Mouse (Mus musculus): ENCODE results near the gene Zfp710. TPM values are rescaled to one million over a fixed set of nuclear protein-coding genes. Genes with fewer than 3 reads are reported as not detected.

The Zfp710 gene
- polyA plus RNA-seq, 1 experiment from 2014 or later: 19.4 TPM

- no peaks in the 10 kb centered on the region for H3K27me3 ChIP-seq (ENCODE audit: low read depth, poor library complexity, severe bottlenecking)
- H3K36me3 ChIP-seq: peaks cover 100% of the 10 kb centered on the region
- 94% methylated on average over 13 of the region's 13 CpGs for WGBS
- 0 out of 2 replicates have a peak, but pooled peaks cover 5% of the 10 kb centered on the region for H3K4me1 ChIP-seq
- H3K27ac ChIP-seq: no peak overlapping the region
- H3K4me3 ChIP-seq: no peak overlapping the region
- no peak for DNase-seq (ENCODE audit: low spot score)
- no peaks in the 10 kb centered on the region for H3K9me3 ChIP-seq (replicated peaks)
These were observed 73.9 kb downstream of the Zfp710 start for GRCm38 (mm10) chr7:80098389-80098976.

GRCm38 (mm10) chr7:80103335-80103734 is 78.7 kb downstream of the Zfp710 start:
- 92% methylated on average over 3 of the region's 3 CpGs for WGBS

GRCm38 (mm10) chr7:80105637-80106390 is 81.2 kb downstream of the Zfp710 start:
- no peak for DNase-seq (ENCODE audit: low spot score)
- no peaks in the 10 kb centered on the region for H3K27me3 ChIP-seq (ENCODE audit: low read depth, poor library complexity, severe bottlenecking)
- peaks cover 82% of the 10 kb centered on the region for H3K36me3 ChIP-seq
- 0 out of 2 replicates have a peak, but pooled peaks cover 2% of the 10 kb centered on the region for H3K9me3 ChIP-seq (replicated peaks)
- 95% methylated on average over 4 of the region's 4 CpGs for WGBS
- H3K4me3 ChIP-seq: no peak overlapping the region
- no peak overlapping the region for H3K27ac ChIP-seq
- no peaks in the 10 kb centered on the region for H3K4me1 ChIP-seq

More at GRCm38 (mm10) chr7:80103335-80103734, 78.7 kb downstream of the Zfp710 start:
- Histone ChIP-seq H3K36me3 (peaks cover 83% of the 10 kb centered on the region), H3K27me3 (ENCODE audit: low read depth, poor library complexity, severe bottlenecking) (no peaks in the 10 kb centered on the region), H3K4me3 (no peak overlapping the region), H3K4me1 (no peaks in the 10 kb centered on the region), H3K9me3 (replicated peaks) (0 out of 2 replicates have a peak, but pooled peaks cover 2% of the 10 kb centered on the region), H3K27ac (no peak overlapping the region)
- DNase-seq (ENCODE audit: low spot score): no peak

- 0 out of 2 replicates have a peak, but pooled peaks cover 2% of the 10 kb centered on the region for H3K9me3 ChIP-seq (replicated peaks)
- no peak for DNase-seq (ENCODE audit: low spot score)
- no peak overlapping the region for H3K27ac ChIP-seq
- H3K27me3 ChIP-seq (ENCODE audit: low read depth, poor library complexity, severe bottlenecking): no peaks in the 10 kb centered on the region
- no peak overlapping the region for H3K4me3 ChIP-seq
- WGBS: 93% methylated on average over 1 of the region's 1 CpGs
- H3K4me1 ChIP-seq: peaks cover 3% of the 10 kb centered on the region; the same call in 1 of the 2 replicates
- H3K36me3 ChIP-seq: peaks cover 82% of the 10 kb centered on the region
These were observed 81.8 kb downstream of the Zfp710 start for GRCm38 (mm10) chr7:80106441-80106840.

GRCm38 (mm10) chr7:80111066-80112045 is 86.7 kb downstream of the Zfp710 start:
- Histone ChIP-seq H3K9me3 (replicated peaks) (0 out of 2 replicates have a peak, but pooled peaks cover 2% of the 10 kb centered on the region), H3K4me1 (peaks cover 45% of the 10 kb centered on the region), H3K27me3 (ENCODE audit: low read depth, poor library complexity, severe bottlenecking) (no peaks in the 10 kb centered on the region), H3K4me3 (no peak overlapping the region), H3K36me3 (peaks cover 69% of the 10 kb centered on the region), H3K27ac (no peak overlapping the region)
- WGBS: 92% methylated on average over 9 of the region's 9 CpGs
- no peak for DNase-seq (ENCODE audit: low spot score)

- 16% methylated on average over 10 of the region's 10 CpGs for WGBS
- Histone ChIP-seq H3K9me3 (replicated peaks) (no peaks in the 10 kb centered on the region), H3K27me3 (ENCODE audit: low read depth, poor library complexity, severe bottlenecking) (no peaks in the 10 kb centered on the region), H3K27ac (peak overlapping the region; percentile 98), H3K4me1 (peaks cover 48% of the 10 kb centered on the region), H3K36me3 (peaks cover 43% of the 10 kb centered on the region), H3K4me3 (peak overlapping the region; percentile 91)
- DNase-seq (ENCODE audit: low spot score): peak; percentile 51
These were observed 89.4 kb downstream of the Zfp710 start for GRCm38 (mm10) chr7:80113989-80114388.

- H3K27me3 ChIP-seq (ENCODE audit: low read depth, poor library complexity, severe bottlenecking): no peaks in the 10 kb centered on the region
These were observed 90.0 kb downstream of the Zfp710 start for GRCm38 (mm10) chr7:80114451-80115223.

GRCm38 (mm10) chr7:80115224-80115590 is 90.6 kb downstream of the Zfp710 start, which contains the start of gene Idh2:
Gene Idh2 (minus strand): TSS chr7:80115392.
- Histone ChIP-seq H3K27me3 (ENCODE audit: low read depth, poor library complexity, severe bottlenecking) (no peaks in the 10 kb centered on the region), H3K4me3 (peak within 1 kb of the TSS; percentile 91), H3K27ac (peak within 1 kb of the TSS; percentile 98), H3K9me3 (replicated peaks) (no peaks in the 10 kb centered on the region), H3K36me3 (peaks cover 32% of the 10 kb centered on the region), H3K4me1 (peaks cover 48% of the 10 kb centered on the region)
- peak; percentile 91 for DNase-seq (ENCODE audit: low spot score)
- WGBS: under 1% methylated on average over 29 of the region's 29 CpGs

More at GRCm38 (mm10) chr7:80114451-80115223, 90.0 kb downstream of the Zfp710 start:
- H3K4me3 ChIP-seq: peak overlapping the region; percentile 91
- under 1% methylated on average over 52 of the region's 52 CpGs for WGBS
- H3K4me1 ChIP-seq: peaks cover 48% of the 10 kb centered on the region
- DNase-seq (ENCODE audit: low spot score): peak; percentile 80
- H3K27ac ChIP-seq: peak overlapping the region; percentile 98
- no peaks in the 10 kb centered on the region for H3K9me3 ChIP-seq (replicated peaks)
- peaks cover 36% of the 10 kb centered on the region for H3K36me3 ChIP-seq

GRCm38 (mm10) chr7:80116158-80116557 is 91.5 kb downstream of the Zfp710 start:
- Histone ChIP-seq H3K4me1 (peaks cover 48% of the 10 kb centered on the region), H3K27me3 (ENCODE audit: low read depth, poor library complexity, severe bottlenecking) (no peaks in the 10 kb centered on the region), H3K4me3 (peak overlapping the region; percentile 91; the same call in 1 of the 2 replicates), H3K27ac (peak overlapping the region; percentile 98), H3K9me3 (replicated peaks) (no peaks in the 10 kb centered on the region), H3K36me3 (peaks cover 22% of the 10 kb centered on the region)
- WGBS: 75% methylated on average over 2 of the region's 2 CpGs
- DNase-seq (ENCODE audit: low spot score): no peak

GRCm38 (mm10) chr7:80119198-80119597 is 94.6 kb downstream of the Zfp710 start:
- Histone ChIP-seq H3K4me3 (no peak overlapping the region), H3K9me3 (replicated peaks) (no peaks in the 10 kb centered on the region), H3K27ac (no peak overlapping the region), H3K27me3 (ENCODE audit: low read depth, poor library complexity, severe bottlenecking) (no peaks in the 10 kb centered on the region), H3K4me1 (peaks cover 26% of the 10 kb centered on the region), H3K36me3 (no peaks in the 10 kb centered on the region)
- 70% methylated on average over 4 of the region's 4 CpGs for WGBS
- no peak for DNase-seq (ENCODE audit: low spot score)

- Histone ChIP-seq H3K27me3 (ENCODE audit: low read depth, poor library complexity, severe bottlenecking) (no peaks in the 10 kb centered on the region), H3K4me3 (no peak overlapping the region), H3K36me3 (no peaks in the 10 kb centered on the region), H3K4me1 (peaks cover 11% of the 10 kb centered on the region), H3K27ac (no peak overlapping the region), H3K9me3 (replicated peaks) (no peaks in the 10 kb centered on the region)
- no peak for DNase-seq (ENCODE audit: low spot score)
- WGBS: 84% methylated on average over 5 of the region's 5 CpGs
These were observed 96.5 kb downstream of the Zfp710 start for GRCm38 (mm10) chr7:80121083-80121482.

- no peak for DNase-seq (ENCODE audit: low spot score)
- no peaks in the 10 kb centered on the region for H3K9me3 ChIP-seq (replicated peaks)
- peaks cover 6% of the 10 kb centered on the region for H3K4me1 ChIP-seq
- no peaks in the 10 kb centered on the region for H3K36me3 ChIP-seq
- H3K4me3 ChIP-seq: no peak overlapping the region
- H3K27me3 ChIP-seq (ENCODE audit: low read depth, poor library complexity, severe bottlenecking): no peaks in the 10 kb centered on the region
- 74% methylated on average over 4 of the region's 4 CpGs for WGBS
- H3K27ac ChIP-seq: no peak overlapping the region
These were observed 98.5 kb downstream of the Zfp710 start for GRCm38 (mm10) chr7:80123115-80123514.

Data from limb, embryonic 10.5 days (tissue).